Mouse (Mus musculus): Measurements from ENCODE around the gene Slc25a48.

The Slc25a48 gene

GRCm38 (mm10) chr13:56449239-56450030 lies 11.3 kb downstream of the Slc25a48 start:
- DNase-seq (ENCODE audit: extremely low spot score): no peak

- DNase-seq (ENCODE audit: extremely low spot score): no peak
Measured at GRCm38 (mm10) chr13:56450035-56450434, 11.9 kb downstream of the Slc25a48 start.

GRCm38 (mm10) chr13:56458001-56458400 lies 19.8 kb downstream of the Slc25a48 start:
- no peak for DNase-seq (ENCODE audit: extremely low spot score)

GRCm38 (mm10) chr13:56461460-56461859 lies 23.3 kb downstream of the Slc25a48 start:
- no peak for DNase-seq (ENCODE audit: extremely low spot score)

- no peak for DNase-seq (ENCODE audit: extremely low spot score)
Measured at GRCm38 (mm10) chr13:56462791-56463190, 24.6 kb downstream of the Slc25a48 start.

GRCm38 (mm10) chr13:56463261-56463660 lies 25.1 kb downstream of the Slc25a48 start:
- no peak for DNase-seq (ENCODE audit: extremely low spot score)

- no peak for DNase-seq (ENCODE audit: extremely low spot score)
Measured at GRCm38 (mm10) chr13:56463750-56464149, 25.6 kb downstream of the Slc25a48 start.

- DNase-seq (ENCODE audit: extremely low spot score): no peak
Measured at GRCm38 (mm10) chr13:56467786-56468185, 29.6 kb downstream of the Slc25a48 start.

GRCm38 (mm10) chr13:56468536-56468935 lies 30.4 kb downstream of the Slc25a48 start:
- no peak for DNase-seq (ENCODE audit: extremely low spot score)

- no peak for DNase-seq (ENCODE audit: extremely low spot score)
Measured at GRCm38 (mm10) chr13:56471211-56471610, 33.1 kb downstream of the Slc25a48 start.

GRCm38 (mm10) chr13:56471951-56472350 lies 33.8 kb downstream of the Slc25a48 start:
- DNase-seq (ENCODE audit: extremely low spot score): no peak

- no peak for DNase-seq (ENCODE audit: extremely low spot score)
Measured at GRCm38 (mm10) chr13:56472661-56473060, 34.5 kb downstream of the Slc25a48 start.

GRCm38 (mm10) chr13:56475363-56475762 lies 37.2 kb downstream of the Slc25a48 start:
- DNase-seq (ENCODE audit: extremely low spot score): peak; percentile 65

- DNase-seq (ENCODE audit: extremely low spot score): peak; percentile 6
Measured at GRCm38 (mm10) chr13:56476790-56477189, 38.6 kb downstream of the Slc25a48 start.

GRCm38 (mm10) chr13:56477271-56477670 lies 39.1 kb downstream of the Slc25a48 start:
- DNase-seq (ENCODE audit: extremely low spot score): peak; percentile 12

GRCm38 (mm10) chr13:56478027-56478426 lies 39.9 kb downstream of the Slc25a48 start:
- DNase-seq (ENCODE audit: extremely low spot score): no peak

GRCm38 (mm10) chr13:56482146-56482545 lies 44.0 kb downstream of the Slc25a48 start, which contains the start of gene Il9:
Gene Il9 (minus strand): TSS chr13:56482246.
- DNase-seq (ENCODE audit: extremely low spot score): no peak

- no peak for DNase-seq (ENCODE audit: extremely low spot score)
Measured at GRCm38 (mm10) chr13:56488012-56488411, 49.9 kb downstream of the Slc25a48 start.

GRCm38 (mm10) chr13:56494440-56494839 lies 56.3 kb downstream of the Slc25a48 start:
- no peak for DNase-seq (ENCODE audit: extremely low spot score)

- no peak for DNase-seq (ENCODE audit: extremely low spot score)
Measured at GRCm38 (mm10) chr13:56500132-56500531, 62.0 kb downstream of the Slc25a48 start.

- no peak for DNase-seq (ENCODE audit: extremely low spot score)
Measured at GRCm38 (mm10) chr13:56500636-56501035, 62.5 kb downstream of the Slc25a48 start.

GRCm38 (mm10) chr13:56501866-56502420 lies 63.8 kb downstream of the Slc25a48 start:
- DNase-seq (ENCODE audit: extremely low spot score): no peak

GRCm38 (mm10) chr13:56506871-56507496 lies 68.8 kb downstream of the Slc25a48 start:
- DNase-seq (ENCODE audit: extremely low spot score): no peak
